Mouse (Mus musculus) thymus, postnatal 10 days (tissue): ENCODE measurements at regions not wholly inside any gene's neighbourhood (a gene's known extent, or its start where the extent isn't known, plus 50 kb on each side); places are given as distances from the start of the nearest gene placed in this dataset.

Source experiments
- DNase-seq, 2 experiments: peaks; one replicate each; pipeline ENCODE4 v3.0.0; 2021; ENCODE audit warnings: low spot score in 2 of 2

GRCm38 (mm10) chr14:99366281-99366987 lies 67.9 kb downstream of the Klf5 start:
- no peak for DNase-seq

GRCm38 (mm10) chr14:99366996-99367555 lies 68.6 kb downstream of the Klf5 start:
- DNase-seq = no peak

GRCm38 (mm10) chr14:99369366-99369765 lies 70.9 kb downstream of the Klf5 start:
- DNase-seq = no peak

GRCm38 (mm10) chr14:99373682-99374081 lies 75.2 kb downstream of the Klf5 start:
- DNase-seq = no peak

GRCm38 (mm10) chr14:99375040-99375610 lies 76.6 kb downstream of the Klf5 start:
- no peak for DNase-seq

- DNase-seq = no peak
These were observed 78.4 kb downstream of the Klf5 start for GRCm38 (mm10) chr14:99376652-99377502.

- DNase-seq = no peak
These were observed 82.9 kb downstream of the Klf5 start for GRCm38 (mm10) chr14:99381262-99382017.

GRCm38 (mm10) chr14:99382051-99382450 lies 83.6 kb downstream of the Klf5 start:
- DNase-seq = no peak

- DNase-seq = no peak
These were observed 84.7 kb downstream of the Klf5 start for GRCm38 (mm10) chr14:99383170-99383569.

- no peak for DNase-seq
These were observed 89.1 kb downstream of the Klf5 start for GRCm38 (mm10) chr14:99387581-99387980.

GRCm38 (mm10) chr14:99389306-99389705 lies 90.8 kb downstream of the Klf5 start:
- DNase-seq = no peak

- DNase-seq = no peak
These were observed 93.2 kb downstream of the Klf5 start for GRCm38 (mm10) chr14:99391700-99392099.

GRCm38 (mm10) chr14:99392813-99393212 lies 94.3 kb downstream of the Klf5 start:
- no peak for DNase-seq

- no peak for DNase-seq
These were observed 95.1 kb downstream of the Klf5 start for GRCm38 (mm10) chr14:99393611-99394010.

GRCm38 (mm10) chr14:99403155-99403726 lies 104.8 kb downstream of the Klf5 start:
- DNase-seq = no peak

- no peak for DNase-seq
These were observed 106.7 kb downstream of the Klf5 start for GRCm38 (mm10) chr14:99405228-99405627.

- DNase-seq = no peak
These were observed 113.3 kb downstream of the Klf5 start for GRCm38 (mm10) chr14:99411835-99412234.

GRCm38 (mm10) chr14:99416169-99416568 lies 117.7 kb downstream of the Klf5 start:
- DNase-seq = no peak

- DNase-seq = peak in 1 of 2 experiments; percentile 6
These were observed 120.5 kb downstream of the Klf5 start for GRCm38 (mm10) chr14:99418970-99419369.

- DNase-seq = no peak
These were observed 124.8 kb downstream of the Klf5 start for GRCm38 (mm10) chr14:99423334-99423733.

GRCm38 (mm10) chr14:99427049-99427448 lies 128.6 kb downstream of the Klf5 start:
- no peak for DNase-seq
